Comparison of ENCODE assay signal across 23 mouse cellular contexts in the genomic region with DNA sequence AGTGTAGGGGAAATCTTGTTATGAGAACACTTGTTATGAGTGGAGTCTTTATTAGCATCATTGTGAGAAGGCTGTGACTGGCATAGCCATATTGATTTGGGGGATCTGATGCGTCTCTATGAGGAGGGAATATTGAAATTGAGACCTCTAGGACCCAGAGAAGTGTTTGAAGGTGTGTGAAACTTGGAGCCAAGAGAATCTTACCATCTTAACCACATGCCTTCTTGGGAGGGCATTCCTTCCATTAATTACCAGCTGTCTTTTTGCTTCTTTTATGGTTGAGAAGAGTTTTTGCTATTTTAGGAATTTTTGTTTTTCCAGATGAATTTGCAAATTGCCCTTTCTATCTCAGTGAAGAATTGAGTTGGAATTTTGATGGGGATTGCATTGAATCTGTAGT.
"Had no signal": no experiment of that assay in that cellular context is flagged by ENCODE, and none has a peak within 500 bp of the region (broad histone marks: within the 10 kb centered on the region; RNA-seq: fewer than 3 reads in every experiment).

No protein-coding gene starts in this region.

- H3K9ac ChIP-seq: limb, embryonic 12.5 days; liver, embryonic 12.5 days; liver, embryonic 15.5 days; lung, embryonic 15.5 days; neural tube, embryonic 12.5 days; neural tube, embryonic 15.5 days; stomach, embryonic 15.5 days had no signal

- H3K27ac ChIP-seq: kidney, postnatal 0 days; layer of hippocampus, adult 2 months; limb, embryonic 12.5 days; liver, embryonic 12.5 days; liver, embryonic 15.5 days; lung, embryonic 15.5 days; neural tube, embryonic 12.5 days; neural tube, embryonic 15.5 days; stomach, embryonic 15.5 days had no signal

- H3K27me3 ChIP-seq: limb, embryonic 12.5 days; liver, embryonic 12.5 days; liver, embryonic 15.5 days; lung, embryonic 15.5 days; neural tube, embryonic 12.5 days; neural tube, embryonic 15.5 days; stomach, embryonic 15.5 days had no signal

- H3K9me3 ChIP-seq: limb, embryonic 12.5 days; liver, embryonic 12.5 days; liver, embryonic 15.5 days; lung, embryonic 15.5 days; neural tube, embryonic 12.5 days; neural tube, embryonic 15.5 days; stomach, embryonic 15.5 days had no signal

- H3K4me1 ChIP-seq: liver, embryonic 12.5 days; liver, embryonic 15.5 days; lung, embryonic 15.5 days; neural tube, embryonic 12.5 days; neural tube, embryonic 15.5 days; stomach, embryonic 15.5 days had no signal

- H3K4me2 ChIP-seq: limb, embryonic 12.5 days; liver, embryonic 12.5 days; liver, embryonic 15.5 days; lung, embryonic 15.5 days; midbrain, embryonic 11.5 days; neural tube, embryonic 12.5 days; neural tube, embryonic 15.5 days; stomach, embryonic 15.5 days had no signal

- ATAC-seq: intestine, embryonic 16.5 days; liver, embryonic 12.5 days had no signal

- DNase-seq: kidney, adult 18-20 months; kidney, adult 9 months; kidney, postnatal 25 days; layer of hippocampus, adult 9-11 months; lung, adult 18-20 months; lung, postnatal 10 days; lung, postnatal 36 days; midbrain, embryonic 14.5 days; retina, postnatal 1 day; right cerebral cortex, postnatal 25 days; spleen, adult 18-20 months; thymus, postnatal 25 days had no signal

- H3K36me3 ChIP-seq: limb, embryonic 12.5 days; liver, embryonic 12.5 days; liver, embryonic 15.5 days; lung, embryonic 15.5 days; neural tube, embryonic 12.5 days; neural tube, embryonic 15.5 days; stomach, embryonic 15.5 days had no signal

- H3K4me3 ChIP-seq: layer of hippocampus, adult 2 months; limb, embryonic 12.5 days; liver, embryonic 12.5 days; liver, embryonic 15.5 days; lung, embryonic 15.5 days; neural tube, embryonic 12.5 days; neural tube, embryonic 15.5 days; stomach, embryonic 15.5 days had no signal
